16 mouse cellular contexts compared by ENCODE assay signal in genomic region chr15:91503291-91503690, GRCm38 (mm10).
A peak's percentile ranks its signal among the peaks of the same experiment; 100 is the strongest.
DNase-seq lines count a peak whose midpoint lies in the region; ATAC-seq and TF ChIP-seq lines count a peak whose summit lies in the region.
"Had no signal": no experiment of that assay in that cellular context is flagged by ENCODE, and none has a peak within 500 bp of the region (broad histone marks: within the 10 kb centered on the region; RNA-seq: fewer than 3 reads in every experiment).

No protein-coding gene starts in this region.

- 68% methylated on average over 6 of the region's 6 CpGs for WGBS in lung, embryonic 14.5 days
- WGBS in embryonic facial prominence, embryonic 14.5 days, result 51% methylated on average over 6 of the region's 6 CpGs
- WGBS in forebrain, embryonic 12.5 days, result 48% methylated on average over 6 of the region's 6 CpGs
- 46% methylated on average over 6 of the region's 6 CpGs for WGBS in hindbrain, embryonic 15.5 days

- no peak for DNase-seq in lung, embryonic 14.5 days
- no peak for DNase-seq in lung, postnatal 25 days (ENCODE audit: low spot score)
- peak; percentile 35 for DNase-seq in embryonic facial prominence, embryonic 14.5 days (ENCODE audit: low spot score)
- no peak for DNase-seq in frontal cortex, postnatal 10 days (ENCODE audit: low spot score in 2 of 2)
- DNase-seq in right cerebral cortex, postnatal 4 days, result no peak
- DNase-seq: kidney, adult 9 months; lung, adult 2 months; spleen, adult 18-20 months; thymus, postnatal 36 days had no signal

- no peaks in the 10 kb centered on the region for H3K9me3 ChIP-seq in lung, embryonic 14.5 days (ENCODE audit: low read depth, low read length)
- no peaks in the 10 kb centered on the region for H3K9me3 ChIP-seq in embryonic facial prominence, embryonic 14.5 days (ENCODE audit: control insufficient read depth, low read length)
- no peaks in the 10 kb centered on the region for H3K9me3 ChIP-seq in forebrain, embryonic 12.5 days
- H3K9me3 ChIP-seq in hindbrain, embryonic 15.5 days, result no peaks in the 10 kb centered on the region
- H3K9me3 ChIP-seq: heart, embryonic 13.5 days; limb, embryonic 10.5 days; liver, embryonic 12.5 days had no signal

- peaks cover 3% of the 10 kb centered on the region; the same call in 1 of the 2 replicates for H3K4me1 ChIP-seq in lung, embryonic 14.5 days (ENCODE audit: insufficient read depth)
- 0 out of 2 replicates have a peak, but pooled peaks cover 5% of the 10 kb centered on the region for H3K4me1 ChIP-seq in embryonic facial prominence, embryonic 14.5 days (ENCODE audit: control insufficient read depth, insufficient read depth, low read length)
- H3K4me1 ChIP-seq in forebrain, embryonic 12.5 days, result peaks cover 13% of the 10 kb centered on the region
- H3K4me1 ChIP-seq in hindbrain, embryonic 15.5 days (replicated peaks), result peaks cover 16% of the 10 kb centered on the region
- H3K4me1 ChIP-seq: limb, embryonic 10.5 days; liver, embryonic 12.5 days had no signal

- H3K27me3 ChIP-seq in lung, embryonic 14.5 days (ENCODE audit: insufficient read depth, low read length), result no peaks in the 10 kb centered on the region
- no peaks in the 10 kb centered on the region for H3K27me3 ChIP-seq in embryonic facial prominence, embryonic 14.5 days (replicated peaks; ENCODE audit: control insufficient read depth, insufficient read depth, low read length)
- no peaks in the 10 kb centered on the region for H3K27me3 ChIP-seq in forebrain, embryonic 12.5 days
- H3K27me3 ChIP-seq in hindbrain, embryonic 15.5 days, result no peaks in the 10 kb centered on the region
- H3K27me3 ChIP-seq: heart, embryonic 13.5 days; liver, embryonic 12.5 days had no signal

- no peak overlapping the region for H3K4me3 ChIP-seq in lung, embryonic 14.5 days (ENCODE audit: low read depth, low read length)
- H3K4me3 ChIP-seq in embryonic facial prominence, embryonic 14.5 days (ENCODE audit: low read depth, low read length), result no peak overlapping the region
- H3K4me3 ChIP-seq in forebrain, embryonic 12.5 days (replicated peaks), result no peak overlapping the region
- H3K4me3 ChIP-seq in hindbrain, embryonic 15.5 days, result no peak overlapping the region
- H3K4me3 ChIP-seq: erythroblast, embryonic 14.5 days; heart, embryonic 13.5 days; left cerebral cortex, adult 2 months; limb, embryonic 10.5 days; liver, embryonic 12.5 days had no signal

- TF ChIP-seq CTCF in lung, embryonic 14.5 days (IDR thresholded peaks at IDR 0.05; ENCODE audit: low read depth), result no peak

- H3K9ac ChIP-seq in lung, embryonic 14.5 days, result no peak overlapping the region
- H3K9ac ChIP-seq in embryonic facial prominence, embryonic 14.5 days (ENCODE audit: low read depth, low read length), result no peak overlapping the region
- H3K9ac ChIP-seq in forebrain, embryonic 12.5 days, result no peak overlapping the region
- H3K9ac ChIP-seq in hindbrain, embryonic 15.5 days, result no peak overlapping the region
- H3K9ac ChIP-seq: heart, embryonic 13.5 days; liver, embryonic 12.5 days had no signal

- ATAC-seq in lung, embryonic 14.5 days (ENCODE audit: insufficient read depth), result 0 out of 2 replicates have a peak, but pooled peaks have one; percentile 24
- ATAC-seq in embryonic facial prominence, embryonic 14.5 days (ENCODE audit: low read depth), result peak; percentile 48; the same call in 1 of the 2 replicates
- peak; percentile 41; the same call in 1 of the 2 replicates for ATAC-seq in forebrain, embryonic 12.5 days (ENCODE audit: low FRiP score)
- peak; percentile 59; the same call in 1 of the 2 replicates for ATAC-seq in hindbrain, embryonic 15.5 days (ENCODE audit: low FRiP score, low read depth)
- ATAC-seq: liver, embryonic 12.5 days had no signal

- no peaks in the 10 kb centered on the region for H3K36me3 ChIP-seq in lung, embryonic 14.5 days (ENCODE audit: insufficient read depth)
- no peaks in the 10 kb centered on the region for H3K36me3 ChIP-seq in embryonic facial prominence, embryonic 14.5 days (ENCODE audit: control insufficient read depth, insufficient read depth, low read length)
- no peaks in the 10 kb centered on the region for H3K36me3 ChIP-seq in forebrain, embryonic 12.5 days (replicated peaks)
- H3K36me3 ChIP-seq in hindbrain, embryonic 15.5 days, result no peaks in the 10 kb centered on the region
- H3K36me3 ChIP-seq: heart, embryonic 13.5 days; limb, embryonic 10.5 days; liver, embryonic 12.5 days had no signal

- H3K4me2 ChIP-seq in lung, embryonic 14.5 days, result no peak overlapping the region
- no peak overlapping the region; the same call in 1 of the 2 replicates for H3K4me2 ChIP-seq in embryonic facial prominence, embryonic 14.5 days (ENCODE audit: low read depth, low read length)
- no peak overlapping the region for H3K4me2 ChIP-seq in forebrain, embryonic 12.5 days
- H3K4me2 ChIP-seq in hindbrain, embryonic 15.5 days, result no peak overlapping the region
- H3K4me2 ChIP-seq: heart, embryonic 13.5 days; liver, embryonic 12.5 days had no signal

- no peak overlapping the region for H3K27ac ChIP-seq in lung, embryonic 14.5 days (ENCODE audit: low read depth)
- 0 out of 2 replicates have a peak overlapping the region, but pooled peaks have one; percentile 12 for H3K27ac ChIP-seq in embryonic facial prominence, embryonic 14.5 days (replicated peaks; ENCODE audit: low read depth, low read length)
- peak overlapping the region; percentile 75 for H3K27ac ChIP-seq in forebrain, embryonic 12.5 days
- peak overlapping the region; percentile 15 for H3K27ac ChIP-seq in hindbrain, embryonic 15.5 days (replicated peaks)
- H3K27ac ChIP-seq: heart, embryonic 13.5 days; left cerebral cortex, adult 2 months; limb, embryonic 10.5 days; liver, embryonic 12.5 days had no signal
